17 mouse cellular contexts compared by ENCODE assay signal in the genomic region with DNA sequence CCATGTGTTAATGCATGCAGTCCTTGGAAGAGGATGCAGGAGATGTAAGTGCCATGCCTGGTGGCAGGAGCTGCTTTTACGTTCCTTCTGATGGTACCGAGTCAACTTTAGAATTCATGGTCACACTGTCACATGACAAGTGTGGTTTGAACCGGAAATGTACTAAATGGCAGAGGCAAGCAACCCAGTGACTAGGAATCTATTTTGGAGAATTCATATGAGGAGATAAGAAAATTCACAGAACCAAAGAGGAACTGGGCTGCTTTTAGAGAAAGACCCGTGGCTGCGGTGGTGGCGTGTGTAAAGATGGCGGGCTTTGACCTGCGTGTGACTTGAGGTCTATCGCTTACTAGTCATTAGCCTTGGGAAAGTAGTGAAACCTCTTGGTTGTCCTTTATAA.
A peak's percentile ranks its signal among the peaks of the same experiment; 100 is the strongest.
DNase-seq lines count a peak whose midpoint lies in the region; ATAC-seq lines count a peak whose summit lies in the region.
"Had no signal": no experiment of that assay in that cellular context is flagged by ENCODE, and none has a peak within 500 bp of the region (broad histone marks: within the 10 kb centered on the region; RNA-seq: fewer than 3 reads in every experiment).

No protein-coding gene starts in this region.

- peak; percentile 23 for ATAC-seq in activated CD4-positive, CD25-positive, alpha-beta regulatory T cell, adult 4 months
- peak; percentile 47 for ATAC-seq in megakaryocyte, adult 5-6 weeks (ENCODE audit: poor library complexity, severe bottlenecking)
- ATAC-seq: forebrain, embryonic 16.5 days; hindbrain, embryonic 16.5 days; midbrain, embryonic 13.5 days had no signal

- DNase-seq in thymus, postnatal 0 days (ENCODE audit: low spot score), result peak; percentile 11
- DNase-seq in thymus, adult 18-20 months, result no peak
- no peak for DNase-seq in gastrocnemius, postnatal 4 days (ENCODE audit: low spot score in 2 of 2)
- DNase-seq in right cerebral cortex, adult 2 months (ENCODE audit: low spot score in 2 of 2), result no peak
- no peak for DNase-seq in ovary, postnatal 36 days (ENCODE audit: low spot score)
- DNase-seq: adrenal gland, adult 8-10 months; cerebellum, adult 9-11 months; heart, postnatal 36 days; kidney, adult 11 months; layer of hippocampus, postnatal 36 days; right cerebral cortex, postnatal 25 days; thymus, postnatal 14 days had no signal
